Mouse (Mus musculus) heart, postnatal 10 days (tissue): ENCODE results near the gene Psmc2. TPM values are rescaled to one million over a fixed set of nuclear protein-coding genes. Genes with fewer than 3 reads are reported as not detected.
A peak's percentile ranks its signal among the peaks of the same experiment; 100 is the strongest.

ENCODE experiments used
- DNase-seq, 2 experiments: peaks; one replicate each; pipeline ENCODE4 v3.0.0; 2021
- intact Hi-C: fragments of 180-260 bp; cut with DNase I; formaldehyde crosslinking; loops from one replicate; pipeline ENCODE4 v1.15.1; 2025
- total RNA-seq, 2 experiments: library from RNA; stranded (reverse); gene quantifications; 2 replicates each; pipeline ENCODE4 v1.2.3; 2021

The Psmc2 gene
- total RNA-seq, 2 experiments from 2014 or later: 98.9 to 101 TPM

DNA sequence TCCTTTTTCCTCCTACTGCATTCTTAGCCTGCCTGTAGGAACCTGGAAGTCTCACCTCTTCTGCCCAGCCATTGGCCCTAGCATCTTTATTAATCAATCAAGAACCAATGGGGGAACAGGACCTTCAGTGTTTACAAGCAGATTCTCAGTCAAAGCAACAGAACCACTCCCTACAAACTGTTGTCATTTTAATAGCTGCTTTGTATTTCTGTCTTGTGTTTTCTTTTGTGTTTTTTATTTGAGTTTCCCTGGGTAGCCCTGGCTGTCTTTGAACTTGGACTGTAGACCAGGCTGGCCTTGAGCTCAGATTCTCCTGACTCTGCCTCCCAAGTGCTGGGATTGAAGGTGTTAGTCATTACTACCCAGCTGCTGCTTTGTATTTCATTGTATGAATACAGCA lies 7.1 kb downstream of the Psmc2 start:
- intact Hi-C loops: no loop called here
- no peak for DNase-seq

DNA sequence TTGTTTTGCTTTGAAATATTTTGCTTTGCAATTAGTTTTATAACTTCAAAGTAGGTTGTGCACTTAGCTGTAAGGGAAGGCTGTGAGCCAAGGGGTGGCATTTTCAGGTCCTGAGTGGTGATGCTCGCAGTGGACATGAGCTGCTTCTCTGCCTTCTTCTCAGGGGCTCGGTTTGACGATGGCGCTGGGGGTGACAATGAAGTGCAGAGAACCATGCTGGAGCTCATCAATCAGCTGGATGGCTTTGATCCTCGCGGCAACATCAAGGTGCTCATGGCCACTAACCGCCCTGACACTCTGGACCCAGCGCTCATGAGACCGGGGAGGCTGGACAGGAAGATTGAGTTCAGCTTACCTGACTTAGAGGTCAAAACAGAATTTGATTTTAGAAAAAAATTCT lies 17.8 kb downstream of the Psmc2 start:
- no peak for DNase-seq
- intact Hi-C loops: no loop called here

GRCm38 (mm10) chr5:21803691-21804188 lies 18.7 kb downstream of the Psmc2 start:
- intact Hi-C loops: no loop called here
- DNase-seq: no peak

DNA sequence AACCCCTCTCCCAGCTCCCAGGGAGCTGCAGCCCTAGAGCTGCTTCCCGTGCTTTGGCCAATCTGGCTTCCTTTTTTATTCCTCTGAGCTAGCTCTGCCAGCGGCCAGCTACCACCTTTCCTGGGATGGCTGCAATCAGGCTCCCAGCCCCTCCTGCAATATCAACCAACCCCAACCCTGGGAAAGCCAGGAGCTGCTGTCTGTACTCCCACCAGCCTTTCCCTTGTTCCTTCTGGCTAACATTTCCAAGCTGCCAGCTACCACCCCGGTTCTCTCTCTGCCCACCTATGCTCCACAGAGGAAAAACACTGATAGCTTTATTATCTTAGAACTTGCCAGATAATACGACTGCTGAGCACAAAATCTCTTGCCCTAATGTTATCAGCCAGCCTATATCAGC lies 19.8 kb downstream of the Psmc2 start:
- intact Hi-C loops: no loop called here

GRCm38 (mm10) chr5:21810924-21811323 lies 25.8 kb downstream of the Psmc2 start:
- DNase-seq: no peak
- intact Hi-C loops: no loop called here

More for the DNA sequence above, 19.8 kb downstream of the Psmc2 start:
- no peak for DNase-seq

DNA sequence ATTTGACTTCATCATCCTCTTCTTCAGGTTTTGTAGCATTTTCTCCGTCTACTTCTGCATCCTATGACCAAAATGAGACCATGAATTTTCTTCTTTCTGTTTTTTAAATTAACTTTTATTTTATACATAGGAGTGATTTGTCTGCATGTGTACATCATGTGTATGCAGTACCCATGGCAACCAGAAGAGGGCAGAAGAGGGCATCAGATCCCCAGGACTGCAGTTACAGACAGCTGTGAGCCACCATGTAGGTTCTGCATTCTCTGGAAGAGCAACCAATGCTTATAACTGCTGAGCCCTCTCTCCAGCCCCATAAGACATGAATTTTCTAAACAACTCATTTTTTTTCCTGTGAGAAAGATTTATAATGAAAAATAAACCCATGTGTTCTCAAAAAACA lies 28.9 kb downstream of the Psmc2 start:
- intact Hi-C loops: no loop called here
- peak; percentile 20 to 45 for DNase-seq

DNA sequence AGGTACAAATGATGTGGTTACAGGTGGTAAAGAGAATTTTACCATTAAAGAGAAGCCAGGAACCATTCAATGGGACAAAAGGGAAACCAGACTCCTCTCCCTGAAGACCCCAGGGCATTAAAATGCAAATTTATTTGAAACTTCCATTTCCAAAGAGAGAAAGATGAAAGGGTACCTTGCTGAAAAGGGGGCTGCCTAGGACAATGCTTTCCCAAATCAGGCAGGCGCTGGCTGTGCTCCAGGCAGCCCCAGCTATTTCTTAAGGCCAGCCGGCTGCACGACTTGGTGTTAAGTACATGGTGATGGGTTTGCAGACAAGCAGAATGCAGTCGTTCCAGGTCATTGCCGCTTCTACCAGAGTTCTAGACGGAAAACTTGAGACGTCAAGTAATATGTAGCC lies 41.3 kb downstream of the Psmc2 start:
- intact Hi-C loops: no loop called here

GRCm38 (mm10) chr5:21827643-21828042 lies 42.6 kb downstream of the Psmc2 start:
- intact Hi-C loops: no loop called here
- DNase-seq: no peak

More for the DNA sequence above, 41.3 kb downstream of the Psmc2 start:
- no peak for DNase-seq

GRCm38 (mm10) chr5:21828855-21829254 lies 43.8 kb downstream of the Psmc2 start:
- DNase-seq: no peak
- intact Hi-C loops: no loop called here

GRCm38 (mm10) chr5:21831761-21832160 lies 46.7 kb downstream of the Psmc2 start:
- intact Hi-C loops: no loop called here
- DNase-seq: no peak

DNA sequence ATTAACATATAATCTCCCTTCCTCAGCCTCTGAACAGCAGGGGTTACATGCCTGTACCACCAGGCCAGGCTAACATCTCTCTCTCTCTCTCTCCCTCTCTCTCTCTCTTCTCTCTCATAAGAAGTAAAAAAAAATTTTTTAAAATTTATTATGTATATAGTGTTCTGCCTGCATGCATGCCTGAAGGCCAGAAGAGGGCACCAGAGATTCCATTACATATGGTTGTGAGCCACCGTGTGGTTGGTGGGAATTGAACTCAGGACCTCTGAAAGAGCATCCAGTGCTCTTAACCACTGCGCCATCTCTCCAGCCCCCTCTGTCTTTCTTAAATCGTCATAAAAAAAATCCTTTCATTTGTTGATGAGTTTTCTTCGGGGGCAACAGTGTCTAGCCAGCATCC lies 59.6 kb downstream of the Psmc2 start:
- no peak for DNase-seq
- intact Hi-C loops: loop anchor here (10.0 kb wide), 1 partner anchor 670 kb away; no protein-coding TSS in a partner anchor

DNA sequence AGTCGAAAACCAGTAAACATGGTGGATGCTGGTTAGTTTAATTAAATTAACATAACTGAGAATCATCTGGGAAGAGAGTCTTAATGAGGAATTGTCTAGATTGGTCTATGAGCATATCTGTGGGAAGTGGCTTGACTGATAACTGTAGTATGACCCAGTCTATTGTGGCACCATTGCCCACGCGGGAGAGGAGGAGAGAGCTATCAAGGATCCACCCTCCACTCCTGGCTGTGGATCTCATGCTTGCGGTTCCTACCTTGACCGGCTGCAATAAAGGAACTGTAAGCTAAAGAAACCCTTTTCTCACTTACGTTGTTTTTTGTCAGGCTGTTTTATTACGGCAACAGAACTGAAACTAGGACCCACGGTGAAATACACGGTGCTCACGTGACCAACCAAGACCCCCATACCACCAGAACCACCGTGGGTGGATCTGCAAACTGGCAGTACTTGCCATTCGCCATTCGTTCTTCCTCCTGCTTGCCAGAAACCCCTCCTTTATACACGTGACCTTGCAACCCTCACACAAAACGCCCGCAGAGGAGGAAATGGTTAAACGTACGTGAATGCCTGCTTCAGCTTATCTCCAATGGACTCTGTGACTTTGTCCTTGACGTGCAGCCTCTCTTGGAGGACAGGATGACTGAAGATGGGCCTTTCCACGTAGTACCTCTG lies 61.7 kb downstream of the Psmc2 start:
- intact Hi-C loops: loop anchor here (1.0 to 10.0 kb wide), 2 partner anchors 30 to 668 kb away; no protein-coding TSS in a partner anchor
- DNase-seq: no peak

DNA sequence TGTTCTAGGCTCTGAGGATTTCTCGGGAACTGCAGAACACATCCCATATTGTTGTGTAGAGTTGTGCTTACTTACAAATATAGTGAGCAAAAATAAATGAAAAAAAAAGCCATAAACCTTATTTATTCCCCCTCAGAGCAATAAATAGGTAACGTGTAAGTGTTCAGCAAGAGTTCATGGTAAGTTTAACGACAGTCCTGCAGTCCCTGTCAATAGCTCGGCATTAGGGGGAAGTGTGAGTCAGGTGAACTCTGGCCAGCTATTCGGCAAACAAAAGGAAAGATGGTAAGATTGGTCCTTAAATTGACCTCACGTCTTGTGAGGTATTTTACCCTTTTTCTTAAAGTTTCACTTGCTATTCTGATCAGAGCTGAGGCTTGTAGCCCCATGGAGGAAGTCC lies 62.4 kb downstream of the Psmc2 start:
- intact Hi-C loops: loop anchor here (1.0 to 10.0 kb wide), 2 partner anchors 29 to 667 kb away; no protein-coding TSS in a partner anchor
- no peak for DNase-seq

- intact Hi-C loops: no loop called here
Measured at GRCm38 (mm10) chr5:21851679-21852340, 66.7 kb downstream of the Psmc2 start.

More at GRCm38 (mm10) chr5:21851679-21852340, 66.7 kb downstream of the Psmc2 start:
- DNase-seq: no peak

Other genes with a start within 250 kb of the Psmc2 start
- gene Lrrc17, start 241.7 kb upstream of the Psmc2 start, total RNA-seq: 10 to 100 TPM; 13.4 to 14.7 TPM
- under 1 TPM; 0.10 TPM for gene Fbxl13, start 139.6 kb upstream of the Psmc2 start, total RNA-seq
- 10 to 100 TPM; 14.6 to 15.3 TPM for gene Armc10, start 139.5 kb upstream of the Psmc2 start, total RNA-seq
- 1 to 10 TPM; 5.4 to 5.7 TPM for gene Napepld, start 83.9 kb upstream of the Psmc2 start, total RNA-seq
- 100 to 1,000 TPM; 224 TPM for gene Pmpcb, start 48.1 kb upstream of the Psmc2 start, total RNA-seq
- gene Dnajc2, start within 50 bp of the Psmc2 start, total RNA-seq: 10 to 100 TPM; 18.2 to 20.8 TPM
- not detected for gene Slc26a5, start 80.3 kb downstream of the Psmc2 start, total RNA-seq